Mouse (Mus musculus): ENCODE results near the gene Hyal2.

- TF ChIP-seq CTCF (IDR thresholded peaks at IDR 0.05; ENCODE audit: low read depth) (no peak), EP300 (IDR thresholded peaks at IDR 0.05; ENCODE audit: low read depth) (no peak)
Measured at GRCm38 (mm10) chr9:107541005-107541404, 26.7 kb upstream of the Hyal2 start.

Data from liver, postnatal 0 days (tissue).